Mouse (Mus musculus) ES-Bruce4 (cell line): ENCODE results near the gene Cep68. TPM values are rescaled to one million over a fixed set of nuclear protein-coding genes. Genes with fewer than 3 reads are reported as not detected.
"Not testable (repeated sequence)": the region's sequence is repeated elsewhere in the genome, so short reads cannot be mapped to it uniquely, and the experiment has no call there.

ENCODE experiments used
- H3K27ac ChIP-seq: 2 replicates; pipeline ENCODE4 v1.5.1; 2012; ENCODE audit warnings: low read length, inconsistent platforms; ENCODE audit not compliant: insufficient read depth
- H3K27me3 ChIP-seq: 2 replicates; pipeline ENCODE4 v1.6.1; 2012; ENCODE audit warnings: mild to moderate bottlenecking, low read length, inconsistent platforms; ENCODE audit not compliant: control insufficient read depth, poor library complexity, insufficient read depth, severe bottlenecking
- H3K36me3 ChIP-seq: 2 replicates; pipeline ENCODE4 v1.6.1; 2012; ENCODE audit warnings: inconsistent platforms, mild to moderate bottlenecking, low read length, moderate library complexity; ENCODE audit not compliant: control insufficient read depth, poor library complexity, insufficient read depth, severe bottlenecking
- H3K4me1 ChIP-seq: one replicate; pipeline ENCODE4 v1.8.1; 2011; ENCODE audit warnings: low read length; ENCODE audit not compliant: control insufficient read depth, insufficient read depth
- H3K4me3 ChIP-seq: 2 replicates; pipeline ENCODE4 v1.5.1; 2011; ENCODE audit warnings: low read depth, mild to moderate bottlenecking, low read length
- H3K9ac ChIP-seq: 2 replicates; pipeline ENCODE4 v1.6.1; 2012; ENCODE audit warnings: low read depth, mild to moderate bottlenecking, inconsistent platforms; ENCODE audit not compliant: poor library complexity, severe bottlenecking
- H3K9me3 ChIP-seq: replicated peaks from 2 replicates; pipeline ENCODE4 v1.6.1; 2012; ENCODE audit warnings: mild to moderate bottlenecking, low read length, inconsistent platforms; ENCODE audit not compliant: control insufficient read depth, poor library complexity, insufficient read depth, severe bottlenecking
- CTCF ChIP-seq: IDR thresholded peaks from one replicate; pipeline ENCODE4 v1.8.1; 2011; ENCODE audit warnings: low read depth, low read length
- EP300 ChIP-seq: IDR thresholded peaks from 2 replicates; pipeline ENCODE4 v1.6.1; 2011; ENCODE audit warnings: low read depth, low read length; ENCODE audit not compliant: insufficient read depth
- POLR2A ChIP-seq: IDR thresholded peaks from one replicate; pipeline ENCODE4 v1.8.1; 2011; ENCODE audit warnings: low read length; ENCODE audit not compliant: insufficient read depth
- polyA plus RNA-seq: library from polyadenylated mRNA; stranded (reverse); fragments of >200 nt; gene quantifications from 2 replicates; pipeline ENCODE4 v1.2.4, GENCODE M21; 2011; ENCODE audit warnings: low read depth; ENCODE audit not compliant: missing spikeins, insufficient read depth, insufficient read length

Gene Cep68
- polyA plus RNA-seq, 1 experiment, result 38.0 TPM

- H3K36me3 ChIP-seq, result peaks cover 63% of the 10 kb centered on the region
- H3K4me1 ChIP-seq, result peaks cover 15% of the 10 kb centered on the region
- no peak overlapping the region for H3K4me3 ChIP-seq
- H3K27me3 ChIP-seq, result no peaks in the 10 kb centered on the region
- H3K9ac ChIP-seq, result peak overlapping the region; percentile 52
- TF ChIP-seq CTCF (no peak), POLR2A (no peak), EP300 (no peak)
- peak overlapping the region; percentile 99 for H3K27ac ChIP-seq
- H3K9me3 ChIP-seq, result no peaks in the 10 kb centered on the region
These were observed 20.6 kb downstream of the Cep68 start for GRCm38 (mm10) chr11:20228666-20229065.

GRCm38 (mm10) chr11:20225938-20226337 lies 23.3 kb downstream of the Cep68 start:
- peaks cover 74% of the 10 kb centered on the region for H3K36me3 ChIP-seq
- H3K27ac ChIP-seq, result peak overlapping the region; percentile 76
- H3K9me3 ChIP-seq, result no peaks in the 10 kb centered on the region
- peak overlapping the region; percentile 61 for H3K9ac ChIP-seq
- H3K4me3 ChIP-seq, result no peak overlapping the region
- TF ChIP-seq POLR2A (no peak), CTCF (no peak), EP300 (no peak)
- no peaks in the 10 kb centered on the region for H3K27me3 ChIP-seq
- H3K4me1 ChIP-seq, result peaks cover 17% of the 10 kb centered on the region

GRCm38 (mm10) chr11:20224196-20224595 lies 25.0 kb downstream of the Cep68 start:
- Histone ChIP-seq H3K36me3 (peaks cover 81% of the 10 kb centered on the region), H3K4me3 (no peak overlapping the region), H3K9me3 (no peaks in the 10 kb centered on the region), H3K27ac (peak overlapping the region; percentile 97), H3K9ac (peak overlapping the region; percentile 60), H3K4me1 (peaks cover 13% of the 10 kb centered on the region), H3K27me3 (no peaks in the 10 kb centered on the region)
- no peak for TF ChIP-seq POLR2A

DNA sequence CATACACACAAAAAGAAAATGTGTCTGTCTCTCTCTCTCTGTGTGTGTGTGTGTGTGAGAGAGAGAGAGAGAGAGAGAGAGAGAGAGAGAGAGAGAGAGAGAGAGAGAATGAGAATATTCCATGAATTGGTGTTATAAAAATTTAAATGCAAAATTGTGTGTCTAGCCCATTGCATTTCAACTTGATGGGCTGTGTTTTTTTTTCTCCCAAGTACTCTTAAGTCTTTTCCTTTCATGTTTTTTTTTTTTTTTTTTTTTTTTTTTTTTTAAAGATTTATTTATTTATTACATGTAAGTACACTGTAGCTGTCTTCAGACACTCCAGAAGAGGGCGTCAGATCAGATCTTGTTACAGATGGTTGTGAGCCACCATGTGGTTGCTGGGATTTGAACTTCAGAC lies 27.6 kb downstream of the Cep68 start:
- not testable (repeated sequence) for H3K4me1 ChIP-seq, H3K9ac ChIP-seq, H3K4me3 ChIP-seq, H3K27ac ChIP-seq, H3K9me3 ChIP-seq, H3K27me3 ChIP-seq
- peaks cover 85% of the 10 kb centered on the region for H3K36me3 ChIP-seq

DNA sequence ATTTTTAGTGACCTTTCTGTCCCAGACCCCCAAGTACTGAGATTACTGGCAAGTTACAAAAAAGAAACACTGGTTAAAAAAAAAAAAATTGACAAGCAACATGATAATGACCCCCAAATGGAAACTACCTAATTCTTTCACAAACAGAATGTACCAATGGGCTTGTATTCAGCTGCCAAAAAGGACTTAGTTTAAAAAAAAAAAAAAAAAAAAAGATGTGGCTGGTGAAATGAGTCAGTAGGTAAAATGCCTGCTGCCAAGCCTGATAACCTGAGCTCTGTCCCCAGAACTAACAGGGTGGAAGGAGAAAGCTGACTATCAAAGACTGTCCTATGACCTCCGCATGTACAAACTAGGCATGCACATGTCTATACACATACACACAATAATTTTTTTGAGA lies 32.0 kb downstream of the Cep68 start:
- no peak overlapping the region for H3K4me3 ChIP-seq
- TF ChIP-seq EP300 (no peak), CTCF (no peak), POLR2A (no peak)
- peaks cover 59% of the 10 kb centered on the region for H3K36me3 ChIP-seq

GRCm38 (mm10) chr11:20216415-20216814 lies 32.8 kb downstream of the Cep68 start:
- Histone ChIP-seq H3K4me3 (no peak overlapping the region), H3K36me3 (peaks cover 56% of the 10 kb centered on the region), H3K9me3 (no peaks in the 10 kb centered on the region), H3K4me1 (peaks cover 2% of the 10 kb centered on the region), H3K9ac (no peak overlapping the region), H3K27ac (no peak overlapping the region), H3K27me3 (no peaks in the 10 kb centered on the region)
- TF ChIP-seq CTCF (no peak), POLR2A (no peak), EP300 (no peak)

More for the DNA sequence above, 32.0 kb downstream of the Cep68 start:
- Histone ChIP-seq H3K27me3 (no peaks in the 10 kb centered on the region), H3K4me1 (peaks cover 2% of the 10 kb centered on the region), H3K27ac (no peak overlapping the region), H3K9ac (no peak overlapping the region), H3K9me3 (no peaks in the 10 kb centered on the region)

DNA sequence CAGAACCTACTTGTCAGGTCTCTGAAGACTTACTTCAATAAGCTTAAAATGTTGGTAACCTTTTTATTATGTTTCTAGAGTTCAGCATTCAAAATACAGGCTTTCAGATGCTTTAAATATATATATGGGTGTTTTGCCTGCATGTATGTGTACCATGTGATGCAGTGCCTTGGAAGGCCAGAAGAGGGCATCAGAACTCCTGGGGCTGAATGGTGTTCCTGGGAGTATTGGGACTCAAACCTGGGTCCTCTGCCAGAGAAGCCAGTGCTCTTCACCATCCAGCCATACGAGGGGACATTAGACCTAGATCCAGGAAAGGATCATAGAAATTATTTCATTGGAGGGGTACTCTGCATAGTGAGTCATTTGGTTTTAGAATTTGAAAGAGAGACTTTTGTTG lies 34.5 kb downstream of the Cep68 start:
- H3K9me3 ChIP-seq, result no peaks in the 10 kb centered on the region
- H3K36me3 ChIP-seq, result peaks cover 45% of the 10 kb centered on the region
- no peaks in the 10 kb centered on the region for H3K27me3 ChIP-seq
- peaks cover 2% of the 10 kb centered on the region for H3K4me1 ChIP-seq
- H3K4me3 ChIP-seq, result no peak overlapping the region
- H3K9ac ChIP-seq, result no peak overlapping the region
- 0 out of 2 replicates have a peak overlapping the region, but pooled peaks have one; percentile 15 for H3K27ac ChIP-seq
- peak; percentile 54 for TF ChIP-seq CTCF
- no peak for TF ChIP-seq EP300
